ENCODE assay signal across 16 mouse cellular contexts in the genomic region with DNA sequence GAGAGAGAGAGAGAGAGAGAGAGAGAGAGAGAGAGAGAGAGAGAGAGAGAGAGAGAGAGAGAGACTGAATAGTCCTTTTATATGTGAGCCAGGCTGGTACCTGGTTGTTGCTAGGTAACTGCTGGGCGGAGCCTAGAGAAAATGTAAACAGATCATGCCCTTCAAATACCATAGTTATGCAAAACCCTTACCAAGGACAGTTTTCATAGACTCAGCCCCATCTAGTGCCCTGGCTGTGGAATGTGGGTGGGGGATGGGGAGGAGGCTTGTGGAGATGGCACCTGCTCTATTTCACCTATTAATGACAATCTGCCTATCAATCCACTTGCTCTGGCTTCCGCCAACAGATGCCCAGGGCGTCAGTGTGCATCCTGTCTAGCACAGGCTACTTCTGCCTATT.
A peak's percentile ranks its signal among the peaks of the same experiment; 100 is the strongest.
DNase-seq lines count a peak whose midpoint lies in the region; ATAC-seq lines count a peak whose summit lies in the region.
"Had no signal": no experiment of that assay in that cellular context is flagged by ENCODE, and none has a peak within 500 bp of the region (broad histone marks: within the 10 kb centered on the region; RNA-seq: fewer than 3 reads in every experiment).

No protein-coding gene starts in this region.

- H3K27ac ChIP-seq in lung, embryonic 16.5 days (ENCODE audit: low read length), result no peak overlapping the region
- H3K27ac ChIP-seq in heart, embryonic 12.5 days (ENCODE audit: poor library complexity, severe bottlenecking), result no peak overlapping the region
- H3K27ac ChIP-seq: heart, embryonic 13.5 days; limb, embryonic 12.5 days; lung, embryonic 15.5 days had no signal

- no peaks in the 10 kb centered on the region for H3K36me3 ChIP-seq in lung, embryonic 16.5 days (ENCODE audit: control insufficient read depth, insufficient read depth, low read length)
- H3K36me3 ChIP-seq in heart, embryonic 12.5 days, result no peaks in the 10 kb centered on the region
- H3K36me3 ChIP-seq: G1E; heart, embryonic 13.5 days; limb, embryonic 12.5 days; lung, embryonic 15.5 days had no signal

- no peaks in the 10 kb centered on the region; the same call in 1 of the 2 replicates for H3K27me3 ChIP-seq in lung, embryonic 16.5 days (ENCODE audit: control insufficient read depth, insufficient read depth, low read depth, low read length)
- no peaks in the 10 kb centered on the region for H3K27me3 ChIP-seq in heart, embryonic 12.5 days (replicated peaks)
- H3K27me3 ChIP-seq: heart, embryonic 13.5 days; limb, embryonic 12.5 days; lung, embryonic 15.5 days had no signal

- H3K9ac ChIP-seq in lung, embryonic 16.5 days (ENCODE audit: low read length), result no peak overlapping the region
- H3K9ac ChIP-seq in heart, embryonic 12.5 days, result no peak overlapping the region
- H3K9ac ChIP-seq: heart, embryonic 13.5 days; limb, embryonic 12.5 days; lung, embryonic 15.5 days had no signal

- ATAC-seq in lung, embryonic 16.5 days (ENCODE audit: low read depth), result peak; percentile 59; the same call in 1 of the 2 replicates
- no peak for ATAC-seq in heart, embryonic 12.5 days (ENCODE audit: insufficient number of reproducible peaks, low FRiP score)
- ATAC-seq: inflammation-experienced regulatory T-cells, adult 6 months had no signal

- no peak overlapping the region for H3K4me3 ChIP-seq in lung, embryonic 16.5 days (ENCODE audit: low read length)
- no peak overlapping the region for H3K4me3 ChIP-seq in heart, embryonic 12.5 days
- H3K4me3 ChIP-seq: heart, embryonic 13.5 days; limb, embryonic 12.5 days; lung, embryonic 15.5 days had no signal

- no peak overlapping the region for H3K4me2 ChIP-seq in lung, embryonic 16.5 days (ENCODE audit: low read depth, low read length)
- no peak overlapping the region for H3K4me2 ChIP-seq in heart, embryonic 12.5 days
- H3K4me2 ChIP-seq: limb, embryonic 12.5 days; lung, embryonic 15.5 days had no signal

- 38% methylated on average over 3 of the region's 3 CpGs for WGBS in lung, embryonic 16.5 days
- WGBS in heart, embryonic 12.5 days, result 63% methylated on average over 3 of the region's 3 CpGs

- peak; percentile 47 to 53 for DNase-seq in cerebellum, postnatal 10 days
- DNase-seq in cerebellum, adult 18-20 months, result no peak
- DNase-seq in kidney, postnatal 4 days, result peak; percentile 8 to 30
- DNase-seq in kidney, adult 18-20 months, result no peak
- peak; percentile 65 for DNase-seq in WW6 (ENCODE audit: low read depth, low spot score)
- DNase-seq in liver, result no peak
- DNase-seq: adrenal gland, adult 2 months; layer of hippocampus, adult 9-11 months; thymus, adult 18-20 months had no signal

- H3K9me3 ChIP-seq in lung, embryonic 16.5 days (ENCODE audit: control insufficient read depth, low read length), result peaks cover 6% of the 10 kb centered on the region
- no peaks in the 10 kb centered on the region; the same call in 1 of the 2 replicates for H3K9me3 ChIP-seq in heart, embryonic 12.5 days (replicated peaks)
- H3K9me3 ChIP-seq: lung, embryonic 15.5 days had no signal

- H3K4me1 ChIP-seq in lung, embryonic 16.5 days (replicated peaks; ENCODE audit: control insufficient read depth, insufficient read depth, low read length), result no peaks in the 10 kb centered on the region
- H3K4me1 ChIP-seq in heart, embryonic 12.5 days (replicated peaks), result peaks cover 17% of the 10 kb centered on the region
- H3K4me1 ChIP-seq: lung, embryonic 15.5 days had no signal

Comparison
In these comparisons a context has a peak if more than half of its experiments do, and no peak if none do; other contexts are left out.
1. DNase-seq: peak in cerebellum, postnatal 10 days (2 of 2), kidney, postnatal 4 days (2 of 2) and WW6 (single experiment); none in cerebellum, adult 18-20 months (0 of 2), kidney, adult 18-20 months (single experiment) and liver (single experiment).